Mouse (Mus musculus): ENCODE results near the gene Gm42791.

Gm42791 gene

GRCm38 (mm10) chr5:148948577-148948976, 46.4 kb downstream of the Gm42791 start:
- no peak for DNase-seq

DNA sequence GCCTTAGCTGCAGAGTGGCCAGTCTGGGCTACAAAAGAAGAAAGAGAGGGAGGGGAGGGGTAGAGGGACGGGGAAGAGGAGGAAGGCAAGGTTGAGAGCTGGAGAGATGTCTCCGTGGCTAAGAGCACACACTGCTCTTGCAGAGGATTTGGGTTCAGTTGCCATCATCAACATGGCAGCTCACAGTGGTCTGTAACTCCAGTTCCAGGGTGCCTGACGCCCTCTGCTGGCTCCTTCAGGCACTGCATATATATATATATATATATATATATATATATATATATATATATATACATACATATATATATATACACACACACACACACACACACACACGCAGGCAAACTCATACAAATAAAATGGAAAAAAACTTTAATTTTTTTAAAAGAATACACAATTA, 47.5 kb downstream of the Gm42791 start:
- DNase-seq: no peak

DNA sequence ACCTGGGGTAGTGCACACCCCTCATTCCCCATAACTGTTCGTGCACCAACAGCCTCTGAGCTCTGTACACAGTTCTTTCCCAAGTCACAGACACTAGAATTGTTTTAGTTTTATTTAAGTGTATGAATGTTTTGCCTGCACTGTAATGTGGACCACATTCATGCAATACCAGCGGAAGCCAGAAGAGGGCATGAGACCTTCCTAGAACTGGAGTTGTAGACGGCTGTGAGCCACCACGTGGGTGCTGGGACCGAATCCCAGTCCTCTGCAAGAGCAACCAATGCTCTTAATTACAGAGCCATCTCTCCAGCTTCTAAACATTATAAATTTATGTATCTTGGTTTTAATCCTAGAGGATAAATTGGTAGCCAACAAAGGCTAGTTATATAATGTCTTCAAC, 48.2 kb downstream of the Gm42791 start:
- peak; percentile 40 for DNase-seq

- no peak for DNase-seq
Measured at GRCm38 (mm10) chr5:148945735-148946134, 49.2 kb downstream of the Gm42791 start.

GRCm38 (mm10) chr5:148944024-148944423, 50.9 kb downstream of the Gm42791 start:
- no peak for DNase-seq

DNA sequence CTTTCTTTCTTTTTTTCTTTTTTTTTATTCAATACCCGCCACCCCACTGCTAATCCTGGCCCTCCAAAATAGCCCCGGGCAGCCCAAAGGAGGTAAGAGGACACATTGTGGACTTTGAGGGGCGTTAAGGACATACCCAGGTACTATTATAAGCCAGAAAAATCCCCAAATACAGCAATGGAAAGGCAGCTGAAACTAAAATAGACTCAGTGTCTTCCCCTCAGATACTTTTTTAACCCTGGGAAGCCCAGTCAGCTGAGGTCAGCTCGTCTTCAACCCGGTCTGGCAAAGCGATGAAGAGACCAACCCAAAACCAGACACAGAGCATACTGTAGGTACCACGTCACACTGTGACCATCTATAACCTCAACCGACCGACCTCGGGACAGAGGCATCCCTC, 51.5 kb downstream of the Gm42791 start:
- DNase-seq: no peak

DNA sequence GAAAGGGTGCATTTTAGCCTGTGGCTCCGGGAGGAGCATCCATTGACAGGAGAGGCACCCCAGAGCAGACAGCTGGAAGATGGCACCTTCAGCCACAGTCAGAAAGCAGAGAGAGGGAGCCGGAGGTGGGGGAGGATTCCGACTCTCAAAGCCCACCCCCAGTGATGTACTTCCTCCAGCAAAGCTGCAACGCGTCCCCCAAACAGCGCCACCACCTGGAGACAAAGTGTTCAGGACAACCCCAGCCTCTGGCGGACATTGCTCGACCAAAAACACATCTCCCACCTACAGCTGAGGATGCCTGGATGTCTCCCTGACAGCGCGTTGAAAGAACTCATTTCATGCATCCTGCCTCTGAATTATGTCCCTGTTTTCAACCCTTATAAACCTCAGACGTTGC, 52.0 kb downstream of the Gm42791 start:
- DNase-seq: no peak

- no peak for DNase-seq
Measured at GRCm38 (mm10) chr5:148942305-148942704, 52.6 kb downstream of the Gm42791 start.

DNA sequence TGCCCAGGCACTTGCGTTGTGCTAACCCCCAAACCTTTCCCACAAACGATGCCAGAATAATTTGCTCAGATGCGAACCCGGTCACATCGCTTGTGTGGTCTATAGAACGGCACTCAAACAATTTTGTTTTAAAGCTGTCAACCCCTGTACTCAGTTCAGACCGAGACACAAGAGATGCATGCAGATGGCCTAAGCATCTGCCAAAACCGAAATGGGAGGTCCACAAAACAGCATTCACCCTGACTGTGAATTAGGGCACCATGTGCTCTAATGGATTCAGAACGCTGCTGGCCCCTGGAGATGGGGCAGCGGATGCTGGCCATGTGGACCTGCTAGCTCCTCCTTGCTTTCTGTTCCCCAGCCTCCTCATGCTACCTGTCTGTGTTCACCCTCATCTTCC, 53.1 kb downstream of the Gm42791 start:
- DNase-seq: no peak

DNA sequence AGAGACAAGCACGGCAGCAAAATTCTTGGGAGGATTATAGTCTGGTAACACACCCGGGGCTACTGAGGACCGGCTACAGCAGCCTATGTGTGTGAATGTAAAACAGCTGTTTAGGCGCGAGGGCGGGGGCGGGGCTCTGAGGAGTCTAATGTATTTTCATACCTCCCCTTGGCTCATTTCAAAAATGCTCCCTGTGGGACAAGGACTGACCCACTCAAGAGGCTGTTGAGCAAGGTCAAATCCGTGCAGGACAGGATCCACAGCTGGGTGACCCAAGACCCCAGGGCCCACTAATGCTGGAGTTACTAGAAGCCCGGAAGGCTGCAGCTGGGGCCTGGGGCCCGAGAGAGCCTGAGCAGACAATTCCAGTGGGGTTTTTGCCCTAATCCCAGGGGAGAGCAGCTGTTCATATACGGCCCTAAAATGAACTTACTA, 55.0 kb downstream of the Gm42791 start:
- DNase-seq: no peak

- no peak for DNase-seq
Measured at GRCm38 (mm10) chr5:148936516-148936951, 58.4 kb downstream of the Gm42791 start.

- no peak for DNase-seq
Measured at GRCm38 (mm10) chr5:148935871-148936270, 59.1 kb downstream of the Gm42791 start.

DNA sequence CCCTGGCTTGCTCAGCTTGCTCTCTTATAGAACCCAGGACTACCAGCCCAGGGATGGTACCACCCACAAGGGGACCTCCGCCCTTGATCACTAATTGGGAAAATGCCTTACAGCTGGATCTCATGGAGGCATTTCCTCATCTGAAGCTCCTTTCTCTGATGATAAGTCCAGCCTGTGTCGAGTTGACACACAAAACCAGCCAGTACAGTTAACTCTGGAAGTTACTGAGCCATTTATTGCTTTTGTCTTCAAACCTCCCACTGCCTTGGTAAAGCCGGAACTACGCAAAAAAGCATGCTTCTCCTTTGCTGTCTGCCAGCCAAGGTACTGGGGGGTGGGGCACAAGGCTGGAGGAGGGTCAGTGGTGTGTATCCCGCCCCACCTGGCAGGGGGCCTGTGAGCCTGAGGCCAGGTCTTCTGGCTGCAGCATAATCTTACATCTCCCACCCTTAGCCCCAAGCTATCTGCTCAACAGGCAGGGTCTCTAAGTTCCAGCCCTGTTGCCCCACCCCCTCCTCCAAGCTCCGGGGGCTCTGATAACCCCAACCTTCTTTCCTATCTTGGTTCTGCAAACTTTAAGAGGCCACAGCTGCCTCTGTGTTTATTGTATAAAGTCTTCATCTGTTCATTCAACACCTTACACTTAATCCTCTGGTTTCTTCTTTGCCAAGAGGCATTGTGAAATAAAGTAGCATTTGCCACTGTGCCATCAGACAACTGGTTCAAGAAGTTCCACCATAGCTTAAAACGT, 59.7 kb downstream of the Gm42791 start:
- DNase-seq: no peak

GRCm38 (mm10) chr5:148934457-148934856, 60.5 kb downstream of the Gm42791 start:
- no peak for DNase-seq

- DNase-seq: no peak
Measured at GRCm38 (mm10) chr5:148933767-148934166, 61.2 kb downstream of the Gm42791 start.

DNA sequence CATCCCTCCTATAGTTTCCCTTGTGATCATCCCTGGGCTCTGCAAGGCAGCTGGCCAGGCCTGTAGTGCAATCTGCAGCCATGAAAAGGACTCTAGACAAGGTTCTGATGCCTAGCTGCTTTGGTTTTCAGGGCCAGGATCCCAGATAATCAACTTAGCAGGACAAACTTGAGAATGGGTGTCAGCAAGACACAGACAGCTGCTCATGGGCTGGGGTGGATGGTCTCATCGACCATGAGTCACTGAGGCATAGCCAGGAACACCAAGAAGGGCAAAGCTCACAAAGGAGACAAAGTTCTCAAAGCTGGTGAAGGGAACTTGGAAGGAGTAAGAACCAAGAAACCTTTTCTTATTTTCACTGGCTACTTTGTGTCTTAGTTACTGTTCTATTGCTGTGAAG, 63.6 kb downstream of the Gm42791 start:
- no peak for DNase-seq

GRCm38 (mm10) chr5:148929116-148929449, 65.9 kb downstream of the Gm42791 start, which contains the start of gene Katnal1:
TSS of gene Katnal1 (minus strand) at chr5:148929320.
- no peak for DNase-seq

DNA sequence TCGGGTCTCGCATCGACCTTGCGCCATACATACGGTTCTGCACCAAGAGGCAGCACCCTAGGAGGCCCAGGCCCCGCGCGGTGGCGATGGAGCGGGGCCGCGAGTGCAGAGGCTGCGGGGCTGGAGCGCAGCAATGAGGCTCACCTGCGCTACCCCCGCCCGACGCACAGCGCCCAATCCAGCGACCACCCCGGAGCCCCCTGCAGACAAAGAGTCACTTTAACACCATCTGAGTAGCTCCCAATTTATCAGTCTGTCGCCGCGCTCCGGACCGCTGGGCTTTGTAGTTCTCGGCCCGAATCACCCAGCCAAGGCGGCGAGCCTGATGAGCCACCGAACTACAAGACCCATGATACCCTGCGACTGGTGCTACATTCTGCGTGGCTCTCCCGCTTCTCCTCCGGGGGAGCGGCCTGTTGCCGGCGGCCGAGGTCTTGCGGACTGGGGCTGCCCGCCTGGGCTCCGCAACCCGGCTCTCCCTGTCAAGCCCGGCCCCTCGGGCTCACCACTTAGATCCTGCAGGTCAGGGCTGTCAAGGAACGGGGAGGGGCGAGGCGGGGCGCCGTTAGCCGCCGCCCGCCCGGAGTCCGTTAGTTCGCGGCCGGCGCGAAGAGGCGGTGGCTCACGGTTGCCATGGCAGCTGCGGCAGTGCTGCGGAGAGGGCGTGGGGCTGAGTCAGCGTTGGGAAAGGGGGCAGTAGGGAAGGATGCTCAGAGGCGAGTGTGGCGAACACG, 66.4 kb downstream of the Gm42791 start:
- DNase-seq: peak; percentile 87

DNA sequence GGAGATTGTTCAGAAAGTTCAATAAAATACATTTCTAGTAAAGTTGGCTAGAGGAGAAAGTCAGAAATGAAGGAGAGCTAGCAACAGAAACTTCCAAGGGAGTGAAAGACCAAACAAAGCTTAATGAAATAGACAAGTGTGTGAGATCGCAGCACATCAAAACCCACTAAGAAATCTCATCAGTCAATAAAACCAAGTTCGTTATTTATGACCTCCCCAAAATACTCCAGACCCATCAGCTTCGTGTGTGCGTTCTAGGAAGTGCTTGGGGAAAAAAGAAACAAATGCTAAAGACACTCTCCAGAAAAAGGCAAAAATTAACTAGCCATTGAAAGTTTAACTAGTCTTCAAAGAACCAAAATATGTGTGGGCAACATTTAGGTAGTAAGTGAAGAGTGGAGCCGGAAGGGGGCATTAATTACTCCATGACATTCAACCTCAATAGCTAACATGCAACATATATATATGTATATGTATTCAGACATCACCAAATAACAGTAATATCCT, 67.2 kb downstream of the Gm42791 start:
- no peak for DNase-seq

- no peak for DNase-seq
Measured at GRCm38 (mm10) chr5:148924586-148924985, 70.4 kb downstream of the Gm42791 start.

DNA sequence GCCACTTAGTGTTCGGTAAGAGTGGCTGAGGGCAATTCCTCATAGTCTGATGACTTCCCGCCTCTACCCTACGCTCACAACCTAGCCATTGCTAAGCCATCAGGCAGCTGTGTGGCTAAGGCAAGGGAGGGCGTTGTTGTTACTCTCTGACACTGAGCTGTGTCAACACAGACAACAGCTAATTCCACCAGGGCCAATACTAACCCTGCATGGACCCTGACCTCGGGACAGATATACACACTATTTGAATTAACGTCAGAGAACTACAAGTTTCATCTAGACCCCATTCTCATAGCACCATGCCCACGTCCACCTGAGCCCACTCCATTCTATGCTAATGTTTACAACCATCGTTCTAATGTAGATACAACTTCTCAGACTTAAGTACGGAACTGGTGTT, 70.9 kb downstream of the Gm42791 start:
- DNase-seq: no peak

GRCm38 (mm10) chr5:148923408-148923807, 71.5 kb downstream of the Gm42791 start:
- no peak for DNase-seq

DNA sequence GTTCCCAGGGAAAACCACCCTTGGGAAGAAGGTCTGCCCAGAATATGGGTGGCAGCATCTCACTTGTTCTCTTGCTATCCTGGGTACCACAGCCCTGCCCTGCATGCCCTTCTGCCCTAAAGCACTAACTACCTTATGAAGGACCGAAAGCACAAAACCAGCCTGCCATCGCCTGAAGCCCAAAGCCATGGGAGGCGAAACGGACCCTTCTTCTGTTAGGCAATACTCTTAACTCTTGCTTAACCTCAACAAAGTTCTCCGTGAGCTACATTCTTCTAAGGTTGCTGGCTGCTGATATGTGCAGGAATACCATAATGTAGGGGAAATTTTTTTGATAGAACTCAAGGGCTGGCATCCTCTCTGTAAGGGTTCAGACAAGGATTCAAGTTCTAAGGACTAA, 72.2 kb downstream of the Gm42791 start:
- no peak for DNase-seq

DNA sequence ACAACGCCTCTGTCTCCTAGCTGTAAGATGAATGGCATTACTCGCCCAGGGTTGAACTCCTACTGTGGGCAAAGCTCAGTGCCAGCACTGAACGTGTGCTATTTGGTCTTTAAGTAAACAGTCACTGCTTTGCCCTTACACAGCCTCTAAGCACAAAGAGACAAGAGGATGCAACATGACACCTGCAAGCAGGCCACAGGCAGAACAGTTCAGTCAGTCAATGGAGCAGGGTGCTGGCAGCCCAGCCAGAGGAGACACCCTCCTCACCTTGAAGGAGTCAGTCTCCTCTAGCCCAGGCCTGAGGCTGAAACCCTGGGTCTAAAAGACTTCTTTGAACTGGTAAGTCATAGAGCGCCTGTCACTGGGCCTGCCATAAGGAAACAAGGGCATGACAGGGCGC, 76.9 kb downstream of the Gm42791 start:
- DNase-seq: no peak

Measured in right cerebral cortex, postnatal 4 days (tissue).